Mouse (Mus musculus) ES-Bruce4 (cell line): ENCODE data around the gene Ankrd37.

Experiments used
- CTCF ChIP-seq: IDR thresholded peaks from one replicate; pipeline ENCODE4 v1.8.1; 2011; ENCODE audit warnings: low read depth, low read length
- EP300 ChIP-seq: IDR thresholded peaks from 2 replicates; pipeline ENCODE4 v1.6.1; 2011; ENCODE audit warnings: low read depth, low read length; ENCODE audit not compliant: insufficient read depth
- POLR2A ChIP-seq: IDR thresholded peaks from one replicate; pipeline ENCODE4 v1.8.1; 2011; ENCODE audit warnings: low read length; ENCODE audit not compliant: insufficient read depth

- TF ChIP-seq CTCF (no peak), POLR2A (no peak), EP300 (no peak)
Measured at GRCm38 (mm10) chr8:45950622-45951021, 54.9 kb downstream of the Ankrd37 start.
